Mouse (Mus musculus) stomach, postnatal 0 days (tissue): Measurements from ENCODE around the gene Prkg2.

Experiments used
- CTCF ChIP-seq: IDR thresholded peaks from 2 replicates; pipeline ENCODE4 v1.5.1; 2016; ENCODE audit warnings: antibody characterized with exemption, low read depth, mild to moderate bottlenecking, moderate library complexity
- EP300 ChIP-seq: optimal IDR thresholded peaks from 2 replicates; pipeline ENCODE3; 2016; ENCODE audit warnings: antibody characterized with exemption

GRCm38 (mm10) chr5:98902339-98902738 is 134.8 kb downstream of the Prkg2 start:
- TF ChIP-seq CTCF, result peak; percentile 74
- no peak for TF ChIP-seq EP300
